Mouse (Mus musculus) CH12.LX (cell line): ENCODE results near the gene Nupr1l.

Experiments
- CTCF ChIP-seq, 2 experiments: IDR thresholded peaks in 1 of 2; conservative IDR thresholded peaks in 1 of 2; 2 replicates each; pipeline ENCODE4 v1.5.1; 2011 to 2012; ENCODE audit warnings: low read depth in 2 of 2, low read length in 2 of 2, improper control_type of control experiment in 1 of 2, inconsistent platforms in 1 of 2, mild to moderate bottlenecking in 1 of 2, moderate library complexity in 1 of 2
- POLR2A ChIP-seq: IDR thresholded peaks from 2 replicates; pipeline ENCODE4 v1.6.1; 2011; ENCODE audit warnings: low read depth, mild to moderate bottlenecking, improper control_type of control experiment, low read length

DNA sequence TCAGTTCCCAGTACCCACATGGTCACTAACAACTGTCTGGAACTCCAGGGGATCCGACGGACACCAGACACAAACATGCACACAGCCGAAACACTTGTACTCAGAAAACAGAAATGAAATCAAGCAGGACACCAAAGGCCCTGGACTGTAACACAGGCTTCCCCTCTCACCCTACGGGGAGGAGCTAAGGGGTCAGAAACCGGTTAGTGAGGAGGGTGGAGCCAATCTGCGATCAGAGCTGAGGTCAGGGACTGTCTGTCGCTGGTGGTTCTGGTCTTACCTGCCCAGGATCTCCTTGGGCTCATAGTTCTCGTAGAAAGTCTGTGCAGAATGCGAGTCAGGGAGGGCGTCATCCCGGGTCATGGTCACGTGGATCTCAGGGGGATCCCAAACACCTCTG, 34.4 kb upstream of the Nupr1l start:
- TF ChIP-seq POLR2A (no peak), CTCF (conservative IDR thresholded peaks at IDR 0.05 in 1 of 2, IDR thresholded peaks at IDR 0.05 in 1 of 2; ENCODE audit: low read depth in 2 of 2, low read length in 2 of 2) (no peak)
